Mouse (Mus musculus) cerebellum, adult (tissue): Measurements from ENCODE around the gene Nxph1.

ENCODE experiments used
- ATAC-seq: cut with Nextera tagmentation; 2 replicates; pipeline ENCODE4 v1.9.2; 2017; ENCODE audit warnings: mild to moderate bottlenecking, moderate library complexity, mixed read lengths; ENCODE audit not compliant: insufficient number of reproducible peaks, low FRiP score, low TSS enrichment

The Nxph1 gene

GRCm38 (mm10) chr6:9097345-9097744 is 149.1 kb downstream of the Nxph1 start:
- no peak for ATAC-seq

GRCm38 (mm10) chr6:9107366-9107765 is 159.1 kb downstream of the Nxph1 start:
- no peak for ATAC-seq

GRCm38 (mm10) chr6:9119136-9119535 is 170.9 kb downstream of the Nxph1 start:
- ATAC-seq = no peak

GRCm38 (mm10) chr6:9124321-9124914 is 176.2 kb downstream of the Nxph1 start:
- ATAC-seq = no peak

- no peak for ATAC-seq
Observed at GRCm38 (mm10) chr6:9133589-9134279, 185.5 kb downstream of the Nxph1 start.

- ATAC-seq = no peak
Observed at GRCm38 (mm10) chr6:9147966-9148365, 199.7 kb downstream of the Nxph1 start.

GRCm38 (mm10) chr6:9149791-9150190 is 201.6 kb downstream of the Nxph1 start:
- no peak for ATAC-seq

GRCm38 (mm10) chr6:9159191-9159590 is 211.0 kb downstream of the Nxph1 start:
- 0 out of 2 replicates have a peak, but pooled peaks have one; percentile 36 for ATAC-seq

- ATAC-seq = no peak
Observed at GRCm38 (mm10) chr6:9182477-9182876, 234.2 kb downstream of the Nxph1 start.

GRCm38 (mm10) chr6:9210730-9211129 is 262.5 kb downstream of the Nxph1 start:
- no peak for ATAC-seq

- no peak for ATAC-seq
Observed at GRCm38 (mm10) chr6:9220724-9221453, 272.7 kb downstream of the Nxph1 start.

- no peak for ATAC-seq
Observed at GRCm38 (mm10) chr6:9234802-9235201, 286.6 kb downstream of the Nxph1 start.

GRCm38 (mm10) chr6:9267998-9268397 is 319.8 kb downstream of the Nxph1 start:
- ATAC-seq = no peak
